Comparison of ENCODE assay signal across 14 mouse cellular contexts in the genomic region with DNA sequence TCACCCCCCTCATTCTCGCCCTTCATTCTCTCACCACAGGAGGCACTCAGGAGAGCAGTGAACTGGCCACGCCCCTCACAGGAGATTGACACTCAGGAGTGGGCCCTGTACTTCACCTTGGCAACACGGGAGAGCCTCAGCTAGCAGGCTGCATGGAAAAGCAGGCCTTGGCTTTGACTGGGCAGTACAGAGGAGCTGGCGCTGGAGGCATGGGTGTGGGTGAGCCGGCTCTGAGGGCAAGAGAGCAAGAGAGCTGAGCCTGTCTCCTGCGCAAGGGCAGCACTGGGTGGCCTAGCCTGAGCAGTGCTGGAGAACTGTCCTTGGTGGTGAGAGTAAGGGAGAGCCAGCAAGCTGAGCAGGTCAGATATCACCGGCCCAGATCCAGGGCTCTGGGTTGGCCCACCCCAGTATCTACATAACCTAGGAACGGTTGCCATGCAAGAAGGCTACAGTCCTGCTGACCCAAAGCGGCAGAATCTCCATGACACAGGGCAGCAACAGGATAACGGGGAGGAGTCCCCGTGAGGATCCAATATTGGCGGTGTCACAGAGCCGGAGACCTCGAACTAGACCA. TPM values are rescaled to one million over a fixed set of nuclear protein-coding genes. Genes with fewer than 3 reads are reported as not detected.
DNase-seq lines count a peak whose midpoint lies in the region; ATAC-seq and TF ChIP-seq lines count a peak whose summit lies in the region.
"Had no signal": no experiment of that assay in that cellular context is flagged by ENCODE, and none has a peak within 500 bp of the region (broad histone marks: within the 10 kb centered on the region; RNA-seq: fewer than 3 reads in every experiment).

No protein-coding gene starts in this region.

- no peaks in the 10 kb centered on the region for H3K27me3 ChIP-seq in heart, postnatal 0 days (ENCODE audit: control insufficient read depth, insufficient read depth, low read length)
- no peaks in the 10 kb centered on the region for H3K27me3 ChIP-seq in embryonic facial prominence, embryonic 11.5 days (ENCODE audit: control insufficient read depth, insufficient read depth, low read length)
- H3K27me3 ChIP-seq: liver, embryonic 15.5 days; stomach, embryonic 15.5 days had no signal

- no peak overlapping the region for H3K4me2 ChIP-seq in heart, postnatal 0 days (ENCODE audit: low read depth, low read length)
- H3K4me2 ChIP-seq in embryonic facial prominence, embryonic 11.5 days (ENCODE audit: low read depth, low read length): no peak overlapping the region
- H3K4me2 ChIP-seq: liver, embryonic 15.5 days; stomach, embryonic 15.5 days had no signal

- H3K36me3 ChIP-seq in heart, postnatal 0 days (replicated peaks; ENCODE audit: control insufficient read depth, insufficient read depth, low read length): no peaks in the 10 kb centered on the region
- H3K36me3 ChIP-seq in embryonic facial prominence, embryonic 11.5 days (replicated peaks; ENCODE audit: control insufficient read depth, insufficient read depth, low read depth, low read length): no peaks in the 10 kb centered on the region
- H3K36me3 ChIP-seq: liver, embryonic 15.5 days; stomach, embryonic 15.5 days had no signal

- DNase-seq in heart, postnatal 0 days (ENCODE audit: low spot score): no peak
- no peak for DNase-seq in heart, adult 9 months (ENCODE audit: low spot score in 2 of 2)
- DNase-seq in lung, postnatal 10 days: peak; percentile 9
- no peak for DNase-seq in lung, postnatal 4 days
- peak; percentile 10 for DNase-seq in embryonic facial prominence, embryonic 11.5 days (ENCODE audit: low spot score)
- DNase-seq in retina, postnatal 1 day: peak; percentile 28
- no peak for DNase-seq in adrenal gland, adult 2 months
- DNase-seq in ovary, adult 18-20 months (ENCODE audit: low spot score): no peak
- DNase-seq: cerebellum, postnatal 25 days; heart, adult 2 months; kidney, adult 18-20 months; right cerebral cortex, postnatal 14 days had no signal

- no peak overlapping the region for H3K27ac ChIP-seq in heart, postnatal 0 days (ENCODE audit: low read depth)
- H3K27ac ChIP-seq in embryonic facial prominence, embryonic 11.5 days (replicated peaks; ENCODE audit: low read depth, low read length): no peak overlapping the region
- H3K27ac ChIP-seq: heart, adult 2 months; liver, embryonic 15.5 days; stomach, embryonic 15.5 days had no signal

- no peak for TF ChIP-seq CTCF in heart, postnatal 0 days (IDR thresholded peaks at IDR 0.05; ENCODE audit: low read depth)

- no peak for TF ChIP-seq EP300 in heart, postnatal 0 days (IDR thresholded peaks at IDR 0.05; ENCODE audit: low read depth)

- no peaks in the 10 kb centered on the region for H3K9me3 ChIP-seq in heart, postnatal 0 days (replicated peaks; ENCODE audit: control insufficient read depth, low read length)
- no peaks in the 10 kb centered on the region for H3K9me3 ChIP-seq in embryonic facial prominence, embryonic 11.5 days (replicated peaks; ENCODE audit: control insufficient read depth, low read length)
- H3K9me3 ChIP-seq: liver, embryonic 15.5 days; stomach, embryonic 15.5 days had no signal

- H3K4me1 ChIP-seq in heart, postnatal 0 days (ENCODE audit: control insufficient read depth, insufficient read depth): no peaks in the 10 kb centered on the region
- no peaks in the 10 kb centered on the region for H3K4me1 ChIP-seq in embryonic facial prominence, embryonic 11.5 days (ENCODE audit: control insufficient read depth, insufficient read depth, low read length)
- H3K4me1 ChIP-seq: liver, embryonic 15.5 days; stomach, embryonic 15.5 days had no signal

- WGBS in heart, postnatal 0 days: 55% methylated on average over 14 of the region's 14 CpGs
- WGBS in embryonic facial prominence, embryonic 11.5 days: 72% methylated on average over 14 of the region's 14 CpGs

- ATAC-seq in heart, postnatal 0 days (ENCODE audit: insufficient read depth, low read depth): peak; percentile 41
- peak; percentile 62; the same call in 1 of the 2 replicates for ATAC-seq in embryonic facial prominence, embryonic 11.5 days (replicated peaks; ENCODE audit: insufficient number of reproducible peaks, low FRiP score, low TSS enrichment, low read depth)

- H3K9ac ChIP-seq in heart, postnatal 0 days (replicated peaks; ENCODE audit: low read depth, low read length): no peak overlapping the region
- H3K9ac ChIP-seq in embryonic facial prominence, embryonic 11.5 days (replicated peaks; ENCODE audit: low read length): no peak overlapping the region
- H3K9ac ChIP-seq: liver, embryonic 15.5 days; stomach, embryonic 15.5 days had no signal

- H3K4me3 ChIP-seq in heart, postnatal 0 days (ENCODE audit: low read depth, low read length): no peak overlapping the region
- H3K4me3 ChIP-seq in embryonic facial prominence, embryonic 11.5 days (ENCODE audit: low read depth, low read length): no peak overlapping the region
- H3K4me3 ChIP-seq: heart, adult 2 months; liver, embryonic 15.5 days; stomach, embryonic 15.5 days had no signal

RNA-seq across cellular contexts. Expression of a gene that starts 35.6 kb away (rescaled TPM):
- 0.43 TPM in 1 of 2 replicates, not detected in the other for total RNA-seq in heart, postnatal 0 days (2014; rRNA removed; ENCODE audit: low replicate concordance)
- polyA plus RNA-seq in heart, postnatal 0 days (2015; fragmentation: Nextera tagmentation; extraction: Ambion mirVana): 1.4 and 1.7 TPM in 2 replicates
- 10.1 and 12.6 TPM in 2 replicates for polyA plus RNA-seq in embryonic facial prominence, embryonic 11.5 days (2014; fragmentation: Nextera tagmentation; extraction: Ambion mirVana)
- under 1 TPM; 0.26 to 0.41 TPM for total RNA-seq in adrenal gland, adult 2 months (2021)
- polyA plus RNA-seq in adrenal gland, adult 2 months (2012; rRNA removed): 0.27 and 0.45 TPM in 2 replicates

Comparison
In these comparisons a context has a peak if more than half of its experiments do, and no peak if none do; other contexts are left out.
1. DNase-seq: peak in lung, postnatal 10 days (single experiment), embryonic facial prominence, embryonic 11.5 days (single experiment) and retina, postnatal 1 day (single experiment); none in heart, postnatal 0 days (single experiment), heart, adult 9 months (0 of 2), lung, postnatal 4 days (0 of 2), adrenal gland, adult 2 months (single experiment) and ovary, adult 18-20 months (single experiment).